9 mouse cellular contexts compared by ENCODE assay signal in the genomic region with DNA sequence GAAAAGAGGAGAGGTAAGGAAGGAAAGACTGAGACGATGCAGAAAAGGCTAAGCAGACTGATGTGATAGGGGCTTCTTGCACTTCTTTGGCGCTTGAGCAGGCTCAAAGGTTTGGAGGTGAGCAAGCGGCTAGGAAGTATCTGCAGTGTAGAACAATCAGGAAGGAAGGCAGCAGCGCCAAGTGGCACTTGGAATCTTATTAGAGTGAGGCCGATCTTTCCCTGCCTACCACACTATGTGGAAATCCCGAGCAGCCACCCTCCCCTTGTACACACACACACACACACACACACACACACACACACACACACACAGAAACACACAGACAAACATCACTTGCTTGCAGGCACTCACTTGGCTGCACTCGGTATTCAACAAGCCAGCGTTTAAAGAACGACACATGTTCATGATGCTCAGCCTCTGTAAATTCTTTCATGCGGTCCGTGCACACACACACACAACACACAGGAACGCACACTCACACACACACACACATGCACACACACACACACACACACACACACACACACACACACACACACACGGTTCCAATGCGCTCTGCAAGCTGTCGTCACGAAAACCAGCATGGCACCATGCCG. TPM values are rescaled to one million over a fixed set of nuclear protein-coding genes. Genes with fewer than 3 reads are reported as not detected.
DNase-seq lines count a peak whose midpoint lies in the region; ATAC-seq and TF ChIP-seq lines count a peak whose summit lies in the region.
"Had no signal": no experiment of that assay in that cellular context is flagged by ENCODE, and none has a peak within 500 bp of the region (broad histone marks: within the 10 kb centered on the region; RNA-seq: fewer than 3 reads in every experiment).

No protein-coding gene starts in this region.

- no peak for ATAC-seq in heart, embryonic 11.5 days (replicated peaks; ENCODE audit: insufficient number of reproducible peaks, low FRiP score, low TSS enrichment)
- no peak for ATAC-seq in forebrain, embryonic 12.5 days (ENCODE audit: low FRiP score)
- no peak for ATAC-seq in limb, embryonic 14.5 days (ENCODE audit: low FRiP score, low read depth)
- no peak for ATAC-seq in stomach, postnatal 0 days (ENCODE audit: low FRiP score, low TSS enrichment)

- peak overlapping the region; percentile 93 for H3K4me3 ChIP-seq in heart, embryonic 11.5 days (ENCODE audit: low read depth, low read length)
- H3K4me3 ChIP-seq in forebrain, embryonic 12.5 days (replicated peaks): peak overlapping the region; percentile 72
- peak overlapping the region; percentile 61 for H3K4me3 ChIP-seq in limb, embryonic 14.5 days (replicated peaks; ENCODE audit: low read length)
- H3K4me3 ChIP-seq in stomach, postnatal 0 days (ENCODE audit: low read depth, low read length): peak overlapping the region; percentile 58

- peaks cover 6% of the 10 kb centered on the region for H3K27me3 ChIP-seq in heart, embryonic 11.5 days (ENCODE audit: control insufficient read depth, insufficient read depth, low read length)
- H3K27me3 ChIP-seq in forebrain, embryonic 12.5 days: peaks cover 49% of the 10 kb centered on the region
- H3K27me3 ChIP-seq in limb, embryonic 14.5 days (ENCODE audit: control insufficient read depth, insufficient read depth, low read length): peaks cover 39% of the 10 kb centered on the region
- H3K27me3 ChIP-seq in stomach, postnatal 0 days (ENCODE audit: control insufficient read depth, insufficient read depth, low read length): peaks cover 8% of the 10 kb centered on the region; the same call in 1 of the 2 replicates

- DNase-seq in heart, postnatal 4 days: no peak
- DNase-seq in brain, embryonic 14.5 days (ENCODE audit: low read depth): peak; percentile 47
- DNase-seq in limb, embryonic 14.5 days (ENCODE audit: low spot score): no peak
- DNase-seq in stomach, postnatal 0 days (ENCODE audit: low spot score): no peak
- DNase-seq in thymus, adult 18-20 months: no peak
- DNase-seq in gastrocnemius, postnatal 4 days (ENCODE audit: low spot score in 2 of 2): no peak

- peak overlapping the region; percentile 89 for H3K27ac ChIP-seq in heart, embryonic 11.5 days (ENCODE audit: low read depth, low read length)
- no peak overlapping the region for H3K27ac ChIP-seq in forebrain, embryonic 12.5 days
- H3K27ac ChIP-seq in limb, embryonic 14.5 days (replicated peaks; ENCODE audit: low read depth, low read length): no peak overlapping the region
- no peak overlapping the region for H3K27ac ChIP-seq in stomach, postnatal 0 days (replicated peaks)

- no peaks in the 10 kb centered on the region for H3K9me3 ChIP-seq in heart, embryonic 11.5 days (replicated peaks; ENCODE audit: control insufficient read depth, low read length)
- no peaks in the 10 kb centered on the region for H3K9me3 ChIP-seq in forebrain, embryonic 12.5 days
- no peaks in the 10 kb centered on the region for H3K9me3 ChIP-seq in limb, embryonic 14.5 days (ENCODE audit: control insufficient read depth, low read length)
- no peaks in the 10 kb centered on the region for H3K9me3 ChIP-seq in stomach, postnatal 0 days (ENCODE audit: control insufficient read depth, low read length)
- H3K9me3 ChIP-seq: G1E had no signal

- no peak for TF ChIP-seq CTCF in brain, embryonic 14.5 days (IDR thresholded peaks at IDR 0.05; ENCODE audit: borderline replicate concordance, extremely low read depth, insufficient read depth, insufficient read length)
- TF ChIP-seq CTCF in stomach, postnatal 0 days (IDR thresholded peaks at IDR 0.05; ENCODE audit: low read depth): no peak

- no peak for TF ChIP-seq POLR2A in brain, embryonic 14.5 days (IDR thresholded peaks at IDR 0.05; ENCODE audit: borderline replicate concordance, extremely low read depth, insufficient read depth, insufficient read length, poor library complexity, severe bottlenecking)
- no peak for TF ChIP-seq POLR2A in limb, embryonic 14.5 days (IDR thresholded peaks at IDR 0.05; ENCODE audit: borderline replicate concordance, extremely low read depth, insufficient read depth, insufficient read length)

- H3K4me2 ChIP-seq in heart, embryonic 11.5 days: peak overlapping the region; percentile 78
- H3K4me2 ChIP-seq in forebrain, embryonic 12.5 days: peak overlapping the region; percentile 98
- H3K4me2 ChIP-seq in limb, embryonic 14.5 days (replicated peaks; ENCODE audit: low read depth, low read length, severe bottlenecking): peak overlapping the region; percentile 99
- H3K4me2 ChIP-seq in stomach, postnatal 0 days (replicated peaks; ENCODE audit: low read depth): peak overlapping the region; percentile 91

- no peak for TF ChIP-seq EP300 in stomach, postnatal 0 days (optimal IDR thresholded peaks at IDR 0.05)

- H3K36me3 ChIP-seq in heart, embryonic 11.5 days (ENCODE audit: control insufficient read depth, insufficient read depth, low read length): no peaks in the 10 kb centered on the region
- H3K36me3 ChIP-seq in forebrain, embryonic 12.5 days (replicated peaks): no peaks in the 10 kb centered on the region
- no peaks in the 10 kb centered on the region for H3K36me3 ChIP-seq in limb, embryonic 14.5 days (ENCODE audit: control insufficient read depth, insufficient read depth, low read length)
- H3K36me3 ChIP-seq in stomach, postnatal 0 days (ENCODE audit: control insufficient read depth, insufficient read depth, low read length): no peaks in the 10 kb centered on the region
- H3K36me3 ChIP-seq: G1E had no signal

- H3K4me1 ChIP-seq in heart, embryonic 11.5 days (ENCODE audit: control insufficient read depth, insufficient read depth, low read length): peaks cover 18% of the 10 kb centered on the region
- H3K4me1 ChIP-seq in forebrain, embryonic 12.5 days: peaks cover 14% of the 10 kb centered on the region
- H3K4me1 ChIP-seq in limb, embryonic 14.5 days (ENCODE audit: control insufficient read depth, insufficient read depth, low read length): peaks cover 7% of the 10 kb centered on the region
- H3K4me1 ChIP-seq in stomach, postnatal 0 days (replicated peaks; ENCODE audit: control insufficient read depth, insufficient read depth): no peaks in the 10 kb centered on the region

- peak overlapping the region; percentile 98 for H3K9ac ChIP-seq in heart, embryonic 11.5 days (ENCODE audit: low read depth, low read length)
- H3K9ac ChIP-seq in forebrain, embryonic 12.5 days: peak overlapping the region; percentile 66; the same call in 1 of the 2 replicates
- H3K9ac ChIP-seq in limb, embryonic 14.5 days (ENCODE audit: low read depth, low read length, severe bottlenecking): 0 out of 2 replicates have a peak overlapping the region, but pooled peaks have one; percentile 62
- peak overlapping the region; percentile 8; the same call in 1 of the 2 replicates for H3K9ac ChIP-seq in stomach, postnatal 0 days (ENCODE audit: low read length)

- WGBS in heart, embryonic 11.5 days (ENCODE audit: insufficient replicate concordance): 5% methylated on average over 17 of the region's 17 CpGs
- 5% methylated on average over 17 of the region's 17 CpGs for WGBS in forebrain, embryonic 12.5 days
- 5% methylated on average over 16 of the region's 17 CpGs for WGBS in limb, embryonic 14.5 days
- WGBS in stomach, postnatal 0 days: 7% methylated on average over 17 of the region's 17 CpGs

RNA-seq across cellular contexts. Expression of a gene that starts 1.4 kb away (rescaled TPM):
- polyA plus RNA-seq in heart, embryonic 11.5 days (2014; fragmentation: Nextera tagmentation; extraction: Ambion mirVana): 35.6 and 46.7 TPM in 2 replicates
- total RNA-seq in heart, postnatal 4 days (2021): 100 to 1,000 TPM; 710 to 754 TPM
- 6.1 and 12.7 TPM in 2 replicates for polyA plus RNA-seq in brain, embryonic 14.5 days (2012; rRNA removed)
- 0.37 and 0.59 TPM in 2 replicates for polyA plus RNA-seq in forebrain, embryonic 12.5 days (2016; fragmentation: Nextera tagmentation; extraction: Ambion mirVana)
- polyA plus RNA-seq in limb, embryonic 14.5 days (2012; rRNA removed): 0.58 and 0.79 TPM in 2 replicates
- 0.37 and 0.55 TPM in 2 replicates for polyA plus RNA-seq in limb, embryonic 14.5 days (2014; fragmentation: Nextera tagmentation; extraction: Ambion mirVana)
- polyA plus RNA-seq in stomach, postnatal 0 days (2015; fragmentation: Nextera tagmentation; extraction: Ambion mirVana): 0.61 and 0.62 TPM in 2 replicates
- under 1 TPM; 0.47 to 0.88 TPM for total RNA-seq in gastrocnemius, postnatal 4 days (2021)
- polyA plus RNA-seq: G1E had no signal

Comparison
In these comparisons a context has a peak if more than half of its experiments do, and no peak if none do; other contexts are left out.
1. H3K9ac ChIP-seq: peak in every context shown above with its lines; median percentile 98 in heart, embryonic 11.5 days; 66 in forebrain, embryonic 12.5 days; 62 in limb, embryonic 14.5 days; 8 in stomach, postnatal 0 days.